8 mouse cellular contexts compared by ENCODE assay signal in the genomic region with DNA sequence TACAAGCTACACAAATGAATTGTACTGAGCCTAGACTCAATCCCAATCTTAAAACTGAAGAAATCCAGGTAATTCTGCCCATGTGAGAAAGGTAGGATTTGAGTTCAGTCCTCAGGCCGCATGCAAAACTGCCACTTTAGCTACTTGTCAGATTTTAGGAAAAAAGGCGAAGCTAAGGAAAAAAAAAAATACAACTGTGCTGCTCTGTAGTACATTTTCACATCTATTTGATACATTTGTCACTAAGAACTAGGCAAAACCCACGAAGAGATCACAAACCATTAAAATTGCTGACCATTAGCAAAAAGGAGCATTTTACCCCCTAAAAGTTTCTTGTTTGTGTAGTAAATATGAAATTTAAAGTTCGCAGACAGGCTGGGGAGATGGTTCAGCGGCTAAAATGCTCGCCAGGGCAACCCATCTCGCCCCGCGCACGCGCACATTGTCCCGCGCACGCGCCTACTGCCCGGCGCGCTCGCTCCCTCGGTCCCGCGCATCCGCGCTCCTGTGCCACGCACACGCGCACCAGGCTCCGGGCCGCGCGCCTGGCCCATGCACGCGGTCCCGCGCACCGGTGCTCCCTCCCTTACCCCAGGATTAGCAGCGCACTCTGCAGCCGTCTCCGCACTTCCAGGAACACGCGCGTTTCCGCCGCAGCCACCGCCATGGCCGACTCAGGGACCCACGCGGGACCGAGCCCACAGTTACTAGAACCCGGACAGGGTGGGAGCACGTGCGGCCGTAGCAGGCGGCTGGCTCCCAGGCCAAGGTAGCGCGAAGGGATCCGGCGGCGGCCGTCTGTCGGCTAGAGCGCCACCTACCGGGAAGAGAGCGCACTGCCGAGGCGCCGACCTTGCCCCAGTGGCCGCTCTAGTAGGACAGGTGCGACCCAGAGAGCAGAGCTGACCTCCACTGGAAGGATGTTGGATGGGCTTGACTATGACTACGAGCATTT. TPM values are rescaled to one million over a fixed set of nuclear protein-coding genes. Genes with fewer than 3 reads are reported as not detected.
DNase-seq lines count a peak whose midpoint lies in the region; ATAC-seq lines count a peak whose summit lies in the region.

TSS of gene Ube2cbp (minus strand) at position 800 of the 955 bp plus-strand sequence.

- DNase-seq in adrenal gland, adult (ENCODE audit: inconsistent age in 2 of 2, low spot score in 1 of 2) = peak; percentile 91 to 97
- peak; percentile 89 for DNase-seq in embryo, embryonic 10 days (ENCODE audit: low spot score)
- peak; percentile 88 for DNase-seq in gastrocnemius, postnatal 10 days
- DNase-seq in left cerebral cortex, adult 9 months (ENCODE audit: low spot score in 2 of 2) = peak; percentile 73 to 86
- peak; percentile 88 to 90 for DNase-seq in right cerebral cortex, adult 2 months (ENCODE audit: low spot score in 2 of 2)
- peak; percentile 42 for DNase-seq in urinary bladder, postnatal 10 days (ENCODE audit: low spot score)

- ATAC-seq in inflammation-experienced regulatory T-cells, adult 6 months = peak; percentile 63

- H3K4me1 ChIP-seq in megakaryocyte, embryonic 14.5 days = peaks cover 27% of the 10 kb centered on the region

- no peaks in the 10 kb centered on the region for H3K27me3 ChIP-seq in megakaryocyte, embryonic 14.5 days (replicated peaks)

- H3K36me3 ChIP-seq in megakaryocyte, embryonic 14.5 days (replicated peaks; ENCODE audit: low read length) = no peaks in the 10 kb centered on the region

- peak within 1 kb of the TSS; percentile 98 for H3K4me3 ChIP-seq in megakaryocyte, embryonic 14.5 days (replicated peaks)

- no peaks in the 10 kb centered on the region for H3K9me3 ChIP-seq in megakaryocyte, embryonic 14.5 days

RNA-seq across cellular contexts. Expression of gene Ube2cbp, which starts in this region (rescaled TPM):
- total RNA-seq in gastrocnemius, postnatal 10 days (2021) = 1 to 10 TPM; 3.4 to 4.3 TPM
- polyA plus RNA-seq in inflammation-experienced regulatory T-cells, adult 6 months (2017; shearing (Covaris generic)) = 1 to 10 TPM; 1.8 to 5.2 (median 4.7) TPM
- 0.64 TPM in 1 of 2 replicates, not detected in the other for polyA plus RNA-seq in megakaryocyte, embryonic 14.5 days (2012; ENCODE audit: insufficient read depth, low replicate concordance)

Comparison
In these comparisons a context has a peak if more than half of its experiments do, and no peak if none do; other contexts are left out.
1. Peak in every context shown above with its lines: DNase-seq, ATAC-seq and H3K4me3 ChIP-seq.
2. DNase-seq: peak in every context shown above with its lines; median percentile 94 in adrenal gland, adult; 89 in embryo, embryonic 10 days; 89 in right cerebral cortex, adult 2 months; 88 in gastrocnemius, postnatal 10 days; 80 in left cerebral cortex, adult 9 months; 42 in urinary bladder, postnatal 10 days.